In the genomic region with DNA sequence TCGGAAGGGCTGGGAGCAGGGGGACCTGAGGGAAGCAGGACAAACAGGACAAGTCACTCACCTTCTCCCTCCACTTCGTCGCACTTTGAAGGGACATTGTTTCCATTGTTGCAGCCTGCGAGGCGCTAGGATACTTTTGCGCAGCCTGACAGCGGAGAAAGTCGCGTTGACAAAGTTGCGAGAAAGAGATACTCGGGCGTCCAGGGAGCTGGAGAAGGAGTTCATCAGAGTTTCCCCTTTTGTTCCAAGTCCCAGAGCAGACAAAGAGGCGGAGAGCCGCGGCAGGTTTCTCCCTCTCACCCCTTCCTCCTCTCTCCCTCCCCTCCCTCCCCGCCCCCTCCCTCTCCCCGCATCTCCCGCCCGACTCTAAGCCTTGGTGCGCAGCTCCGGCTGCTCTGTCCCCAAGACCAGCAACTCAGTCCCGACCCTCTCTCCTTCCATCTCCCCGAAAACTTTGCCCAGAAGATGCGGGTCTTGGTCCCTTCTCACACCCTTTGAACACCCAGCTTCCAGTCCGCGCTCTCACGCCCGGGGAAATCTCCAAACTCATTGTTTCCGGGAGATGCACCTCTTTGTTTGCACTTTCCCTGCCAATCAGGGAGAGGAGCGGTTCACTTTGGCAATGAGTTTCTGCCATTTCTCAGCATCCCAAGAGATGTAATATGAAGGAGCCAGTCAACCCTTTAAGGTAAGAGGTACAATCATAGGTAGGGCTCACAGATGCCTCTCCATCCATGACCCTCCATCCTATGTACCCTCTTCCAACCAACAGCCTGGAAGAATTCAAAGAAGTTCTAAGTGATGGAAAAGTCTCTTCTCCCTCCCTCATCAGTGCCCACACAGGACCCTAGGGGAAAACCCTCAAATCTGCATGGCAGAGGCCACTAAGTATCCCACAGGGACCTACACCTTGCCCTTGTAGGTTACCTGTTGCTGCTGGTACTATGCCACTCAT, we compare ENCODE assay signal across 8 mouse cellular contexts.
DNase-seq lines count a peak whose midpoint lies in the region; ATAC-seq and TF ChIP-seq lines count a peak whose summit lies in the region.

No protein-coding gene starts in this region.

- TF ChIP-seq CTCF in embryonic fibroblast, embryonic 13.5 days (IDR thresholded peaks at IDR 0.05; ENCODE audit: borderline replicate concordance, insufficient read depth, low read length): no peak

- peak overlapping the region; percentile 65 for H3K4me3 ChIP-seq in embryonic fibroblast, embryonic 13.5 days (ENCODE audit: insufficient read depth, low read length)
- peak overlapping the region; percentile 59 for H3K4me3 ChIP-seq in hindbrain, embryonic 13.5 days
- H3K4me3 ChIP-seq in liver, embryonic 16.5 days (ENCODE audit: low read depth, low read length): peak overlapping the region; percentile 42

- peaks cover 22% of the 10 kb centered on the region for H3K27me3 ChIP-seq in hindbrain, embryonic 13.5 days
- H3K27me3 ChIP-seq in liver, embryonic 16.5 days (ENCODE audit: control insufficient read depth, insufficient read depth, low read depth, low read length): peaks cover 52% of the 10 kb centered on the region

- TF ChIP-seq POLR2A in embryonic fibroblast, embryonic 13.5 days (IDR thresholded peaks at IDR 0.05; ENCODE audit: low read depth, low read length): no peak; the same call in 1 of the 2 replicates

- peak overlapping the region; percentile 73 for H3K4me2 ChIP-seq in hindbrain, embryonic 13.5 days
- H3K4me2 ChIP-seq in liver, embryonic 16.5 days (ENCODE audit: low read depth, low read length): peak overlapping the region; percentile 26

- no peaks in the 10 kb centered on the region for H3K36me3 ChIP-seq in hindbrain, embryonic 13.5 days
- H3K36me3 ChIP-seq in liver, embryonic 16.5 days (ENCODE audit: control insufficient read depth, insufficient read depth): no peaks in the 10 kb centered on the region

- peak overlapping the region; percentile 78 for H3K9ac ChIP-seq in hindbrain, embryonic 13.5 days
- no peak overlapping the region for H3K9ac ChIP-seq in liver, embryonic 16.5 days (ENCODE audit: low read depth, low read length)

- WGBS in hindbrain, embryonic 13.5 days: 0% methylated on average over 29 of the region's 30 CpGs
- WGBS in liver, embryonic 16.5 days (ENCODE audit: insufficient replicate concordance): under 1% methylated on average over 30 of the region's 30 CpGs

- no peaks in the 10 kb centered on the region for H3K4me1 ChIP-seq in embryonic fibroblast, embryonic 13.5 days (ENCODE audit: control insufficient read depth, insufficient read depth, low read length)
- H3K4me1 ChIP-seq in hindbrain, embryonic 13.5 days (replicated peaks): peaks cover 56% of the 10 kb centered on the region
- H3K4me1 ChIP-seq in liver, embryonic 16.5 days (ENCODE audit: control insufficient read depth, low read depth, low read length): no peaks in the 10 kb centered on the region

- H3K27ac ChIP-seq in embryonic fibroblast, embryonic 13.5 days (ENCODE audit: insufficient read depth, low read length): no peak overlapping the region
- 0 out of 2 replicates have a peak overlapping the region, but pooled peaks have one; percentile 12 for H3K27ac ChIP-seq in hindbrain, embryonic 13.5 days
- H3K27ac ChIP-seq in liver, embryonic 16.5 days (ENCODE audit: low read length): no peak overlapping the region

- peak; percentile 25 for DNase-seq in ovary, postnatal 10 days (ENCODE audit: low spot score)
- no peak for DNase-seq in ovary, postnatal 14 days (ENCODE audit: low spot score)
- peak; percentile 64 for DNase-seq in retina, embryonic 14.5 days (ENCODE audit: low spot score)
- DNase-seq in left cerebral cortex, adult 11 months (ENCODE audit: low spot score): no peak
- DNase-seq in cerebellum, adult 9-10 months: no peak

- peak; percentile 71 for ATAC-seq in hindbrain, embryonic 13.5 days (ENCODE audit: low FRiP score)
- no peak for ATAC-seq in liver, embryonic 16.5 days (ENCODE audit: low read depth)

- no peaks in the 10 kb centered on the region for H3K9me3 ChIP-seq in hindbrain, embryonic 13.5 days
- no peaks in the 10 kb centered on the region for H3K9me3 ChIP-seq in liver, embryonic 16.5 days (replicated peaks; ENCODE audit: control insufficient read depth, low read length)

Comparison
In these comparisons a context has a peak if more than half of its experiments do, and no peak if none do; other contexts are left out.
1. DNase-seq: peak in ovary, postnatal 10 days (single experiment) and retina, embryonic 14.5 days (single experiment); none in ovary, postnatal 14 days (single experiment), left cerebral cortex, adult 11 months (single experiment) and cerebellum, adult 9-10 months (single experiment).
2. Peak in every context shown above with its lines, with median percentiles within 50 percentile points of each other: H3K4me3 ChIP-seq.